Mouse (Mus musculus) stomach, embryonic 15.5 days (tissue): ENCODE data around the gene Kpna7. TPM values are rescaled to one million over a fixed set of nuclear protein-coding genes. Genes with fewer than 3 reads are reported as not detected.

Source experiments
- ATAC-seq: fragments of 200-750 bp; cut with Nextera tagmentation; 2 replicates; pipeline ENCODE4 v1.8.0; 2017; ENCODE audit warnings: low read depth, moderate number of reproducible peaks, moderate TSS enrichment; ENCODE audit not compliant: insufficient read depth, low FRiP score
- H3K27ac ChIP-seq: fragments of 300-500 bp; sonication (generic); 2 replicates; pipeline ENCODE4 v1.5.1; 2015; ENCODE audit warnings: mild to moderate bottlenecking, inconsistent platforms
- H3K27me3 ChIP-seq: fragments of 300-500 bp; sonication (generic); replicated peaks from 2 replicates; pipeline ENCODE4 v1.6.1; 2015; ENCODE audit warnings: inconsistent platforms
- H3K36me3 ChIP-seq: fragments of 300-500 bp; sonication (generic); 2 replicates; pipeline ENCODE4 v1.6.1; 2015; ENCODE audit warnings: inconsistent platforms
- H3K4me1 ChIP-seq: fragments of 300-500 bp; sonication (generic); 2 replicates; pipeline ENCODE4 v1.6.1; 2015; ENCODE audit warnings: inconsistent platforms
- H3K4me2 ChIP-seq: fragments of 300-500 bp; sonication (generic); 2 replicates; pipeline ENCODE4 v1.6.1; 2015; ENCODE audit warnings: mild to moderate bottlenecking, inconsistent platforms
- H3K4me3 ChIP-seq: fragments of 300-500 bp; sonication (generic); replicated peaks from 2 replicates; pipeline ENCODE4 v1.5.1; 2015; ENCODE audit warnings: inconsistent platforms
- H3K9ac ChIP-seq: fragments of 300-500 bp; sonication (generic); 2 replicates; pipeline ENCODE4 v1.6.1; 2015; ENCODE audit warnings: inconsistent platforms
- H3K9me3 ChIP-seq: fragments of 300-500 bp; sonication (generic); 2 replicates; pipeline ENCODE4 v1.6.1; 2016; ENCODE audit warnings: inconsistent platforms
- WGBS: fragments of 180-500 bp; shearing (Covaris S2); methylation state at CpG from one replicate; pipeline ENCODE4 v1.1.7; 2015; 5-methylcytosine and 5-hydroxymethylcytosine counted together
- polyA plus RNA-seq: library from polyadenylated mRNA; unstranded; fragments of >200 nt; fragmentation: Nextera tagmentation; extraction: Ambion mirVana; gene quantifications from 2 replicates; pipeline ENCODE4 v1.2.1, GENCODE M21; 2015

Gene Kpna7
- polyA plus RNA-seq, 1 experiment from 2014 or later, result 0.18 TPM

GRCm38 (mm10) chr5:144983227-144983626, 100.6 kb downstream of the Kpna7 start:
- 93% methylated on average over 3 of the region's 3 CpGs for WGBS
- no peak overlapping the region for H3K27ac ChIP-seq
- no peak overlapping the region for H3K4me2 ChIP-seq
- H3K4me1 ChIP-seq, result 0 out of 2 replicates have a peak, but pooled peaks cover 3% of the 10 kb centered on the region
- H3K9me3 ChIP-seq, result no peaks in the 10 kb centered on the region
- no peak overlapping the region for H3K4me3 ChIP-seq
- ATAC-seq, result no peak
- H3K36me3 ChIP-seq, result no peaks in the 10 kb centered on the region
- H3K27me3 ChIP-seq, result no peaks in the 10 kb centered on the region
- no peak overlapping the region for H3K9ac ChIP-seq

GRCm38 (mm10) chr5:144979110-144979509, 104.7 kb downstream of the Kpna7 start:
- 68% methylated on average over 6 of the region's 6 CpGs for WGBS
- Histone ChIP-seq H3K27ac (peak overlapping the region; percentile 77), H3K36me3 (no peaks in the 10 kb centered on the region), H3K27me3 (no peaks in the 10 kb centered on the region), H3K9ac (no peak overlapping the region), H3K4me3 (no peak overlapping the region), H3K9me3 (no peaks in the 10 kb centered on the region), H3K4me1 (0 out of 2 replicates have a peak, but pooled peaks cover 3% of the 10 kb centered on the region), H3K4me2 (no peak overlapping the region)
- peak; percentile 56 for ATAC-seq

- H3K4me3 ChIP-seq, result no peak overlapping the region
- H3K36me3 ChIP-seq, result no peaks in the 10 kb centered on the region
- H3K4me2 ChIP-seq, result no peak overlapping the region
- H3K4me1 ChIP-seq, result 0 out of 2 replicates have a peak, but pooled peaks cover 3% of the 10 kb centered on the region
- H3K9me3 ChIP-seq, result no peaks in the 10 kb centered on the region
- H3K27me3 ChIP-seq, result no peaks in the 10 kb centered on the region
- 48% methylated on average over 10 of the region's 10 CpGs for WGBS
- H3K27ac ChIP-seq, result peak overlapping the region; percentile 77
- no peak overlapping the region for H3K9ac ChIP-seq
- peak; percentile 87 for ATAC-seq
Measured at GRCm38 (mm10) chr5:144978533-144979107, 105.2 kb downstream of the Kpna7 start.

- no peaks in the 10 kb centered on the region for H3K36me3 ChIP-seq
- ATAC-seq, result no peak
- WGBS, result 86% methylated on average over 3 of the region's 3 CpGs
Measured at GRCm38 (mm10) chr5:144971266-144971665, 112.6 kb downstream of the Kpna7 start.

GRCm38 (mm10) chr5:144965639-144966351, 118.0 kb downstream of the Kpna7 start, which contains the start of gene Smurf1:
Gene Smurf1 (minus strand): TSS chr5:144965847.
- Histone ChIP-seq H3K4me3 (peak within 1 kb of the TSS; percentile 91), H3K4me1 (peaks cover 38% of the 10 kb centered on the region), H3K4me2 (peak within 1 kb of the TSS; percentile 78), H3K9ac (peak within 1 kb of the TSS; percentile 93), H3K9me3 (no peaks in the 10 kb centered on the region), H3K27me3 (no peaks in the 10 kb centered on the region), H3K36me3 (no peaks in the 10 kb centered on the region), H3K27ac (peak within 1 kb of the TSS; percentile 94)
- peak; percentile 70 for ATAC-seq
- WGBS, result under 1% methylated on average over 54 of the region's 89 CpGs

More at GRCm38 (mm10) chr5:144971266-144971665, 112.6 kb downstream of the Kpna7 start:
- no peak overlapping the region for H3K27ac ChIP-seq
- no peaks in the 10 kb centered on the region for H3K27me3 ChIP-seq
- no peak overlapping the region for H3K4me3 ChIP-seq
- H3K9ac ChIP-seq, result no peak overlapping the region
- H3K4me2 ChIP-seq, result no peak overlapping the region
- peaks cover 6% of the 10 kb centered on the region; the same call in 1 of the 2 replicates for H3K4me1 ChIP-seq
- H3K9me3 ChIP-seq, result no peaks in the 10 kb centered on the region

DNA sequence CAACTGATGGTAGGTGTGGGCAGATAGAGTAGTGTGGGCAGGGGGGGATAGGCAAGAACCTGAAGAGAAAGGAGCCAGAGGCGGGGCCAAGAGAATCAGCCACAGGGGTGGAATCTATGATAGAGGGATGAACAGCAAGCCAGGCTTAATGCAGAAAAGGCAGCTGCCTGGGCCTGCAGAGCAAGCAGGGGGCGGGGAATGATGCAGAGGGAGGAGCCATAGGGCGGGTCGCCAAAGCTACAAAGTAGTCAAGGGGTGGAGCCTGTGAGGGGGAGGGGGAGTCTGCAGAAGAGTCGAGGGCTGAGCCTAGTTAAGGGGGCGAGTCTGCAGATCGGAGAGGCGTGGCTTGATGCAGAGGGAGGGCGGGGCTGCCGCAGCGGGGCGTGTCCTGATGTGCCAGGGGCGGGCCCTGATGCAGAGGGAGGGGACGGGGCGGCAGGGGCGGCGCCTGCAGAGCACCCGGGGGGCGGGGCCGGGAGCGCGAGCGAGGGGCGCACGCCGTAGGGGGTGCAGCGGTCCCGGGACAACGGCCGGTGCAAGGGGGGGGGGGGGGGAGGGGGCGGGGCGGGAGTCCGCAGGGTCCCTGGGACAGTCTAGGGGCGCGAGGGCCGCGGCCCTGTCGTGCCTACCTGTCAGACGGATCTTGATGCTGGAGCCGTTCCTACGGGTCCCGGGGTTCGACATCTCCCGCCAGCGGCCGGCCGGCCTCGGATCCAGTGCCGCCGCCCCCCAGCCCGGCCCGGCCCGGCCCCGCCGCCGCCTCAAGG, 118.8 kb downstream of the Kpna7 start:
- peak overlapping the region; percentile 94 for H3K27ac ChIP-seq
- peak overlapping the region; percentile 93 for H3K9ac ChIP-seq
- no peaks in the 10 kb centered on the region for H3K9me3 ChIP-seq
- peak overlapping the region; percentile 78 for H3K4me2 ChIP-seq
- WGBS, result under 1% methylated on average over 39 of the region's 56 CpGs
- no peaks in the 10 kb centered on the region for H3K36me3 ChIP-seq
- H3K4me1 ChIP-seq, result peaks cover 38% of the 10 kb centered on the region
- ATAC-seq, result peak; percentile 74
- peak overlapping the region; percentile 91 for H3K4me3 ChIP-seq
- H3K27me3 ChIP-seq, result no peaks in the 10 kb centered on the region

DNA sequence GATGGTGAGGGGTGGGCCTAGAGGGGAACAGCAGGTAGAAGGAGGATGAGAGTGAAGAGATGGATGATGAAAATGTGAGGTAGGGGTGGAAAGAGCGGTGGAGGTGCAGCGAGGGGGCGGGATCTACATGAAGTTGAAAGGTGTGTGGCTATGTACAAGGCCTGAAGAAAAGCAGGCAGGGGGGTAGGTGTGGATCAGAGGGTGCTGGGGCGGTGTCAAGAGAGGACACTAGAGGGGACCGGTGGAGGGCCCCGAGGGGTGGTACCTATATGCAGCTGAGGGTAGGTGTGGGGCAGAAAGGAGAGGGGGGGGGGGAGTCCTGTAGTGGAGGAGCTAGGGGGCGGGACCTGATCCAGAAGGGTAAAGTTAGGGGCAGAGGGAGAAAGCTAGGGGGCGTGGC, 119.4 kb downstream of the Kpna7 start:
- no peaks in the 10 kb centered on the region for H3K9me3 ChIP-seq
- WGBS, result 23% methylated on average over 8 of the region's 8 CpGs
- H3K36me3 ChIP-seq, result no peaks in the 10 kb centered on the region
- H3K27ac ChIP-seq, result peak overlapping the region; percentile 94
- H3K27me3 ChIP-seq, result no peaks in the 10 kb centered on the region
- H3K4me2 ChIP-seq, result peak overlapping the region; percentile 78
- peak; percentile 37 for ATAC-seq
- no peak overlapping the region for H3K9ac ChIP-seq
- peak overlapping the region; percentile 91 for H3K4me3 ChIP-seq
- H3K4me1 ChIP-seq, result peaks cover 39% of the 10 kb centered on the region

- peak overlapping the region; percentile 18 for H3K4me3 ChIP-seq
- peak; percentile 20; the same call in 1 of the 2 replicates for ATAC-seq
- H3K9ac ChIP-seq, result no peak overlapping the region
- H3K9me3 ChIP-seq, result no peaks in the 10 kb centered on the region
- H3K27me3 ChIP-seq, result no peaks in the 10 kb centered on the region
- H3K4me1 ChIP-seq, result peaks cover 45% of the 10 kb centered on the region
- 3% methylated on average over 13 of the region's 13 CpGs for WGBS
- peak overlapping the region; percentile 64 for H3K27ac ChIP-seq
- peak overlapping the region; percentile 78 for H3K4me2 ChIP-seq
- H3K36me3 ChIP-seq, result no peaks in the 10 kb centered on the region
Measured at GRCm38 (mm10) chr5:144963817-144964261, 120.0 kb downstream of the Kpna7 start.

GRCm38 (mm10) chr5:144963401-144963800, 120.4 kb downstream of the Kpna7 start:
- Histone ChIP-seq H3K4me2 (peak overlapping the region; percentile 78), H3K9ac (no peak overlapping the region), H3K9me3 (no peaks in the 10 kb centered on the region), H3K27ac (peak overlapping the region; percentile 64), H3K27me3 (no peaks in the 10 kb centered on the region), H3K4me3 (peak overlapping the region; percentile 18), H3K4me1 (peaks cover 49% of the 10 kb centered on the region), H3K36me3 (no peaks in the 10 kb centered on the region)
- ATAC-seq, result no peak
- WGBS, result 19% methylated on average over 3 of the region's 3 CpGs

DNA sequence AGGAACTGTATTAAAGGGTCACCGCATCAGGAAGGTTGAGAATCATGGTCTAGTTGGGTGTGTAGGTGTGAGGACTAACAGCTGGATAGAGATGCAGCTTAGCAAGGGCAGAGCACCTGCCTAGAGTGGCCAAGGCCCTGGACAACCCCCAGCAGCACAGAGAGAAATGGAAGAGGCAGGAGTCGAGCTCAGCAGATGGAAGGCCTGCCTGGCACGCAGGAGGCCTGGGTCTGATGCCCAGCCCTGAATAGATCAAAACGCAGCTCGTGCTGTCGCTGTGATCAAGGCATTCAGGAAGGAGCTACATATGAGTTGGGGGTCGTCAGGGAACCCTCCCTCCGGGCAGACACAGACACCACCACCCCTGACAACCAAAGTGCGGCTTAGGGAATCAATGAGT, 125.6 kb downstream of the Kpna7 start:
- Histone ChIP-seq H3K4me2 (no peak overlapping the region), H3K27ac (no peak overlapping the region), H3K9me3 (no peaks in the 10 kb centered on the region), H3K9ac (no peak overlapping the region), H3K27me3 (no peaks in the 10 kb centered on the region), H3K4me3 (no peak overlapping the region), H3K36me3 (no peaks in the 10 kb centered on the region), H3K4me1 (peaks cover 47% of the 10 kb centered on the region)
- 68% methylated on average over 9 of the region's 9 CpGs for WGBS
- ATAC-seq, result no peak

DNA sequence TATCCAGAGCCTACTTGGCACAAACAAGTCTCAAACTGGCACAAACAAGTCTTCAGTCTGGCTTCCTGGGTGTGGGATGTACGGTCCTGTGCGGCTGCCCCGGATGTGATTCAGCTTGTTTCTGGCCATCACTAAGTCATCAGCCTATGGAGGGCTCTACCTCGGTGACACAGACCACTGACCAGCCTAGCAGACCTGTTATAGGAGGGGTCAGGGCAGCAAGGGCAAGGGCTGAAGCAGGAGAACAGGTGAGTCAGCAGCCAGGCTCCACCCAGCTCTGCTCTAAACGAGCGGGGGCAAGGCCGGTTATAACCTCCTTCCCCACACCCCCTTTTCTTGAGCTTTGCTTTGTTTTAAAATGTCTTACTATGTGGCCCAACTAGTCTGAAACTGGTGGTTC, 129.4 kb downstream of the Kpna7 start:
- Histone ChIP-seq H3K9ac (no peak overlapping the region), H3K36me3 (no peaks in the 10 kb centered on the region), H3K9me3 (no peaks in the 10 kb centered on the region), H3K4me1 (peaks cover 38% of the 10 kb centered on the region), H3K4me2 (no peak overlapping the region), H3K4me3 (no peak overlapping the region), H3K27me3 (no peaks in the 10 kb centered on the region), H3K27ac (0 out of 2 replicates have a peak overlapping the region, but pooled peaks have one; percentile 22)
- 67% methylated on average over 7 of the region's 7 CpGs for WGBS
- 0 out of 2 replicates have a peak, but pooled peaks have one; percentile 23 for ATAC-seq
